Mouse (Mus musculus) forebrain, embryonic 12.5 days (tissue): ENCODE data around the gene Prrc2c. TPM values are rescaled to one million over a fixed set of nuclear protein-coding genes. Genes with fewer than 3 reads are reported as not detected.
"Not testable (repeated sequence)": the region's sequence is repeated elsewhere in the genome, so short reads cannot be mapped to it uniquely, and the experiment has no call there.

Source experiments
- ATAC-seq: fragments of 200-750 bp; cut with Nextera tagmentation; 2 replicates; pipeline ENCODE4 v1.8.0; 2017; ENCODE audit warnings: moderate TSS enrichment; ENCODE audit not compliant: low FRiP score
- H3K27ac ChIP-seq: fragments of 300-500 bp; sonication (generic); 2 replicates; pipeline ENCODE4 v1.5.1; 2016; ENCODE audit warnings: mild to moderate bottlenecking
- H3K27me3 ChIP-seq: fragments of 300-500 bp; sonication (generic); 2 replicates; pipeline ENCODE4 v1.6.1; 2016; ENCODE audit warnings: mild to moderate bottlenecking
- H3K36me3 ChIP-seq: fragments of 300-500 bp; sonication (generic); replicated peaks from 2 replicates; pipeline ENCODE4 v1.6.1; 2016; ENCODE audit warnings: mild to moderate bottlenecking
- H3K4me1 ChIP-seq: fragments of 300-500 bp; sonication (generic); 2 replicates; pipeline ENCODE4 v1.6.1; 2016
- H3K4me2 ChIP-seq: fragments of 300-500 bp; sonication (generic); 2 replicates; pipeline ENCODE4 v1.6.1; 2016; ENCODE audit warnings: mild to moderate bottlenecking, moderate library complexity
- H3K4me3 ChIP-seq: fragments of 300-500 bp; sonication (generic); replicated peaks from 2 replicates; pipeline ENCODE4 v1.5.1; 2016; ENCODE audit warnings: mild to moderate bottlenecking
- H3K9ac ChIP-seq: fragments of 300-500 bp; sonication (generic); 2 replicates; pipeline ENCODE4 v1.6.1; 2016; ENCODE audit warnings: mild to moderate bottlenecking
- H3K9me3 ChIP-seq: fragments of 300-500 bp; sonication (generic); 2 replicates; pipeline ENCODE4 v1.6.1; 2016
- WGBS: fragments of 180-500 bp; shearing (Covaris S2); methylation state at CpG from one replicate; pipeline ENCODE4 v1.1.7; 2016; 5-methylcytosine and 5-hydroxymethylcytosine counted together
- polyA plus RNA-seq: library from polyadenylated mRNA; unstranded; fragments of >200 nt; fragmentation: Nextera tagmentation; extraction: Ambion mirVana; gene quantifications from 2 replicates; pipeline ENCODE4 v1.2.1, GENCODE M21; 2016

Prrc2c gene
- 162 and 169 TPM in 2 replicates for polyA plus RNA-seq

- H3K4me3 ChIP-seq, result peak within 1 kb of the TSS; percentile 98
- peak within 1 kb of the TSS; percentile 99 for H3K9ac ChIP-seq
- no peaks in the 10 kb centered on the region for H3K9me3 ChIP-seq
- H3K4me1 ChIP-seq, result peaks cover 30% of the 10 kb centered on the region
- WGBS, result under 1% methylated on average over 36 of the region's 36 CpGs
- H3K27ac ChIP-seq, result peak within 1 kb of the TSS; percentile 98
- peak; percentile 97 for ATAC-seq
- H3K36me3 ChIP-seq, result no peaks in the 10 kb centered on the region
- peak within 1 kb of the TSS; percentile 79 for H3K4me2 ChIP-seq
- no peaks in the 10 kb centered on the region for H3K27me3 ChIP-seq
These were observed at the start of gene Prrc2c for GRCm38 (mm10) chr1:162740401-162740835. Gene Prrc2c (minus strand): TSS chr1:162740556.

GRCm38 (mm10) chr1:162785222-162785621, 44.9 kb upstream of the Prrc2c start:
- ATAC-seq, result no peak

GRCm38 (mm10) chr1:162783669-162784248, 43.4 kb upstream of the Prrc2c start:
- H3K9ac ChIP-seq, result no peak overlapping the region
- H3K4me2 ChIP-seq, result no peak overlapping the region
- no peak overlapping the region for H3K4me3 ChIP-seq
- no peaks in the 10 kb centered on the region for H3K4me1 ChIP-seq
- no peaks in the 10 kb centered on the region for H3K27me3 ChIP-seq
- H3K36me3 ChIP-seq, result no peaks in the 10 kb centered on the region
- ATAC-seq, result no peak
- WGBS, result 83% methylated on average over 7 of the region's 7 CpGs
- H3K27ac ChIP-seq, result no peak overlapping the region
- H3K9me3 ChIP-seq, result no peaks in the 10 kb centered on the region

More at GRCm38 (mm10) chr1:162785222-162785621, 44.9 kb upstream of the Prrc2c start:
- Histone ChIP-seq H3K4me2 (no peak overlapping the region), H3K9me3 (no peaks in the 10 kb centered on the region), H3K36me3 (no peaks in the 10 kb centered on the region), H3K27me3 (no peaks in the 10 kb centered on the region), H3K27ac (no peak overlapping the region), H3K9ac (no peak overlapping the region), H3K4me1 (no peaks in the 10 kb centered on the region), H3K4me3 (no peak overlapping the region)
- 85% methylated on average over 4 of the region's 4 CpGs for whole genome bisulfite sequencing

- not testable (repeated sequence) for H3K27ac ChIP-seq, H3K9me3 ChIP-seq, H3K4me1 ChIP-seq, H3K4me2 ChIP-seq, H3K36me3 ChIP-seq, ATAC-seq, H3K4me3 ChIP-seq, H3K27me3 ChIP-seq, H3K9ac ChIP-seq
- 88% methylated on average over 2 of the region's 2 CpGs for WGBS
These were observed 40.7 kb upstream of the Prrc2c start for GRCm38 (mm10) chr1:162781035-162781434.

GRCm38 (mm10) chr1:162777943-162778538, 37.7 kb upstream of the Prrc2c start:
- WGBS, result 91% methylated on average over 5 of the region's 5 CpGs
- no peak for ATAC-seq
- H3K4me1 ChIP-seq, result no peaks in the 10 kb centered on the region
- H3K9ac ChIP-seq, result no peak overlapping the region
- no peaks in the 10 kb centered on the region for H3K36me3 ChIP-seq
- H3K4me2 ChIP-seq, result no peak overlapping the region
- H3K9me3 ChIP-seq, result no peaks in the 10 kb centered on the region
- H3K27me3 ChIP-seq, result no peaks in the 10 kb centered on the region
- no peak overlapping the region for H3K27ac ChIP-seq
- no peak overlapping the region for H3K4me3 ChIP-seq

- no peaks in the 10 kb centered on the region for H3K4me1 ChIP-seq
- H3K9me3 ChIP-seq, result no peaks in the 10 kb centered on the region
- no peaks in the 10 kb centered on the region for H3K27me3 ChIP-seq
- no peak overlapping the region for H3K4me3 ChIP-seq
- H3K9ac ChIP-seq, result no peak overlapping the region
- no peak overlapping the region for H3K27ac ChIP-seq
- no peaks in the 10 kb centered on the region for H3K36me3 ChIP-seq
- ATAC-seq, result no peak
- 75% methylated on average over 4 of the region's 4 CpGs for WGBS
- no peak overlapping the region for H3K4me2 ChIP-seq
These were observed 33.3 kb upstream of the Prrc2c start for GRCm38 (mm10) chr1:162773661-162774060.

GRCm38 (mm10) chr1:162771617-162772360, 31.4 kb upstream of the Prrc2c start:
- Histone ChIP-seq H3K4me1 (no peaks in the 10 kb centered on the region), H3K9ac (no peak overlapping the region), H3K9me3 (no peaks in the 10 kb centered on the region), H3K4me3 (no peak overlapping the region), H3K27me3 (no peaks in the 10 kb centered on the region), H3K4me2 (no peak overlapping the region), H3K27ac (no peak overlapping the region), H3K36me3 (no peaks in the 10 kb centered on the region)
- 60% methylated on average over 4 of the region's 4 CpGs for WGBS
- ATAC-seq, result no peak

GRCm38 (mm10) chr1:162752009-162752408, 11.7 kb upstream of the Prrc2c start:
- Histone ChIP-seq H3K4me3 (no peak overlapping the region), H3K36me3 (no peaks in the 10 kb centered on the region), H3K4me2 (no peak overlapping the region), H3K27me3 (no peaks in the 10 kb centered on the region), H3K27ac (no peak overlapping the region), H3K9ac (no peak overlapping the region), H3K9me3 (no peaks in the 10 kb centered on the region), H3K4me1 (no peaks in the 10 kb centered on the region)
- 93% methylated on average over 6 of the region's 6 CpGs for WGBS
- ATAC-seq, result no peak

GRCm38 (mm10) chr1:162749607-162750006, 9.3 kb upstream of the Prrc2c start:
- Histone ChIP-seq H3K36me3 (no peaks in the 10 kb centered on the region), H3K4me3 (no peak overlapping the region), H3K9me3 (no peaks in the 10 kb centered on the region), H3K9ac (no peak overlapping the region), H3K4me1 (no peaks in the 10 kb centered on the region), H3K4me2 (no peak overlapping the region), H3K27ac (no peak overlapping the region), H3K27me3 (no peaks in the 10 kb centered on the region)
- 83% methylated on average over 7 of the region's 7 CpGs for WGBS
- ATAC-seq, result no peak

GRCm38 (mm10) chr1:162748761-162749160, 8.4 kb upstream of the Prrc2c start:
- WGBS, result 88% methylated on average over 5 of the region's 5 CpGs

GRCm38 (mm10) chr1:162739831-162740394, 443 bp downstream of the Prrc2c start:
- Histone ChIP-seq H3K4me2 (peak overlapping the region; percentile 79), H3K4me1 (peaks cover 30% of the 10 kb centered on the region), H3K9ac (peak overlapping the region; percentile 99), H3K9me3 (no peaks in the 10 kb centered on the region), H3K4me3 (peak overlapping the region; percentile 98), H3K27ac (peak overlapping the region; percentile 98), H3K36me3 (no peaks in the 10 kb centered on the region), H3K27me3 (no peaks in the 10 kb centered on the region)
- ATAC-seq, result peak; percentile 87
- WGBS, result under 1% methylated on average over 56 of the region's 58 CpGs

More at GRCm38 (mm10) chr1:162748761-162749160, 8.4 kb upstream of the Prrc2c start:
- Histone ChIP-seq H3K4me3 (no peak overlapping the region), H3K4me1 (no peaks in the 10 kb centered on the region), H3K27me3 (no peaks in the 10 kb centered on the region), H3K36me3 (no peaks in the 10 kb centered on the region), H3K4me2 (no peak overlapping the region), H3K9ac (no peak overlapping the region), H3K9me3 (no peaks in the 10 kb centered on the region), H3K27ac (no peak overlapping the region)
- ATAC-seq, result no peak

- peak overlapping the region; percentile 98 for H3K27ac ChIP-seq
- peak overlapping the region; percentile 79 for H3K4me2 ChIP-seq
- H3K27me3 ChIP-seq, result no peaks in the 10 kb centered on the region
- H3K4me3 ChIP-seq, result peak overlapping the region; percentile 98
- WGBS, result under 1% methylated on average over 10 of the region's 10 CpGs
- H3K4me1 ChIP-seq, result peaks cover 30% of the 10 kb centered on the region
- no peaks in the 10 kb centered on the region for H3K9me3 ChIP-seq
- peak overlapping the region; percentile 99 for H3K9ac ChIP-seq
- no peak for ATAC-seq
- H3K36me3 ChIP-seq, result no peaks in the 10 kb centered on the region
These were observed 950 bp downstream of the Prrc2c start for GRCm38 (mm10) chr1:162739406-162739805.
